Mouse (Mus musculus): ENCODE results near the gene Pde1b. TPM values are rescaled to one million over a fixed set of nuclear protein-coding genes. Genes with fewer than 3 reads are reported as not detected.

Gene Pde1b
- polyA plus RNA-seq, 1 experiment, result 62.5 TPM

- WGBS, result 92% methylated on average over 5 of the region's 5 CpGs
- TF ChIP-seq CTCF (IDR thresholded peaks at IDR 0.05; ENCODE audit: borderline replicate concordance, insufficient read depth, low read depth, low read length), result no peak
- TF ChIP-seq POLR2A (IDR thresholded peaks at IDR 0.05; ENCODE audit: borderline replicate concordance, insufficient read depth, low read length), result no peak
- DNase-seq, result no peak
- no peaks in the 10 kb centered on the region; the same call in 1 of the 2 replicates for H3K27me3 ChIP-seq (ENCODE audit: control insufficient read depth, insufficient read depth, low read length)
- H3K4me3 ChIP-seq (replicated peaks; ENCODE audit: insufficient read depth, low read depth, low read length), result no peak overlapping the region
- H3K27ac ChIP-seq (ENCODE audit: insufficient read depth, low read length), result no peak overlapping the region
- no peaks in the 10 kb centered on the region for H3K4me1 ChIP-seq (ENCODE audit: control insufficient read depth, insufficient read depth, low read length)
These were observed 29.1 kb upstream of the Pde1b start for GRCm38 (mm10) chr15:103473769-103474168.

DNA sequence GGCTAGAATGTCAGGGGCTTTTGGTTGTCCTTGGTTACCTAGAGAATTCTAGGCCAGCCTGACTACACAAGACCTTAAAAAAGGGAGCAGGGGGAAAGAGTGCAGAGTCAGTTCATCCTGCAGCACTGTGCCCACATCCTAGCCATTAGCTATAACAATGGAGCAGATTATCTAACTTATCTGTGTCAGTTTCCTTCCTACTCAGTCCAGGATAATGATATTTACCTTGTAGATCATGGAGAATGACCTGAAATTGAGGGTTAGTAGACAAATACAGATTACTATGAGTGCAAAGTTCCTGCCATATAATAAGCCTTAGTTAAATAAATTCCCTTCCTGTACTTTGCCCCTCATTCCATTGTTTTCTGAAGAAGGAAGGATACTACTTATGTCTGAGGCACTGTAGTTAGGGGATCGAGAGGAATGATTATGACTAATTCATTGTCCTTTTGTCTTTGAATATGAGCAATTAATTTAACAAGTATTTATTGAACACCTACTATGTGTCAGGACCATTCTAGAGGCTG, 23.7 kb upstream of the Pde1b start:
- Histone ChIP-seq H3K4me1 (ENCODE audit: control insufficient read depth, insufficient read depth, low read length) (no peaks in the 10 kb centered on the region), H3K27ac (ENCODE audit: insufficient read depth, low read length) (no peak overlapping the region), H3K4me3 (replicated peaks; ENCODE audit: insufficient read depth, low read depth, low read length) (no peak overlapping the region), H3K27me3 (ENCODE audit: control insufficient read depth, insufficient read depth, low read length) (no peaks in the 10 kb centered on the region; the same call in 1 of the 2 replicates)
- 86% methylated on average over 1 of the region's 1 CpGs for WGBS
- DNase-seq, result no peak
- TF ChIP-seq CTCF (IDR thresholded peaks at IDR 0.05; ENCODE audit: borderline replicate concordance, insufficient read depth, low read depth, low read length) (no peak), POLR2A (IDR thresholded peaks at IDR 0.05; ENCODE audit: borderline replicate concordance, insufficient read depth, low read length) (no peak)

GRCm38 (mm10) chr15:103480129-103480528, 22.7 kb upstream of the Pde1b start:
- H3K4me3 ChIP-seq (replicated peaks; ENCODE audit: insufficient read depth, low read depth, low read length), result no peak overlapping the region
- 92% methylated on average over 2 of the region's 2 CpGs for WGBS
- no peaks in the 10 kb centered on the region for H3K4me1 ChIP-seq (ENCODE audit: control insufficient read depth, insufficient read depth, low read length)
- no peak for DNase-seq
- TF ChIP-seq CTCF (IDR thresholded peaks at IDR 0.05; ENCODE audit: borderline replicate concordance, insufficient read depth, low read depth, low read length), result no peak
- no peak for TF ChIP-seq POLR2A (IDR thresholded peaks at IDR 0.05; ENCODE audit: borderline replicate concordance, insufficient read depth, low read length)
- no peak overlapping the region for H3K27ac ChIP-seq (ENCODE audit: insufficient read depth, low read length)
- H3K27me3 ChIP-seq (ENCODE audit: control insufficient read depth, insufficient read depth, low read length), result no peaks in the 10 kb centered on the region; the same call in 1 of the 2 replicates

GRCm38 (mm10) chr15:103482488-103482887, 20.3 kb upstream of the Pde1b start:
- DNase-seq, result no peak
- no peak overlapping the region for H3K27ac ChIP-seq (ENCODE audit: insufficient read depth, low read length)
- 9% methylated on average over 1 of the region's 1 CpGs for WGBS
- no peaks in the 10 kb centered on the region for H3K27me3 ChIP-seq (ENCODE audit: control insufficient read depth, insufficient read depth, low read length)
- H3K4me3 ChIP-seq (replicated peaks; ENCODE audit: insufficient read depth, low read depth, low read length), result no peak overlapping the region
- no peaks in the 10 kb centered on the region for H3K4me1 ChIP-seq (ENCODE audit: control insufficient read depth, insufficient read depth, low read length)
- TF ChIP-seq POLR2A (IDR thresholded peaks at IDR 0.05; ENCODE audit: borderline replicate concordance, insufficient read depth, low read length), result no peak
- no peak for TF ChIP-seq CTCF (IDR thresholded peaks at IDR 0.05; ENCODE audit: borderline replicate concordance, insufficient read depth, low read depth, low read length)

GRCm38 (mm10) chr15:103484490-103484889, 18.3 kb upstream of the Pde1b start:
- Histone ChIP-seq H3K4me1 (ENCODE audit: control insufficient read depth, insufficient read depth, low read length) (no peaks in the 10 kb centered on the region), H3K4me3 (replicated peaks; ENCODE audit: insufficient read depth, low read depth, low read length) (no peak overlapping the region), H3K27me3 (ENCODE audit: control insufficient read depth, insufficient read depth, low read length) (no peaks in the 10 kb centered on the region), H3K27ac (ENCODE audit: insufficient read depth, low read length) (no peak overlapping the region)
- no peak for DNase-seq
- TF ChIP-seq CTCF (IDR thresholded peaks at IDR 0.05; ENCODE audit: borderline replicate concordance, insufficient read depth, low read depth, low read length) (no peak), POLR2A (IDR thresholded peaks at IDR 0.05; ENCODE audit: borderline replicate concordance, insufficient read depth, low read length) (no peak)
- WGBS, result 72% methylated on average over 2 of the region's 2 CpGs

- no peak overlapping the region for H3K4me3 ChIP-seq (replicated peaks; ENCODE audit: insufficient read depth, low read depth, low read length)
- WGBS, result 55% methylated on average over 3 of the region's 3 CpGs
- TF ChIP-seq CTCF (IDR thresholded peaks at IDR 0.05; ENCODE audit: borderline replicate concordance, insufficient read depth, low read depth, low read length) (no peak), POLR2A (IDR thresholded peaks at IDR 0.05; ENCODE audit: borderline replicate concordance, insufficient read depth, low read length) (no peak)
- no peak overlapping the region for H3K27ac ChIP-seq (ENCODE audit: insufficient read depth, low read length)
- H3K4me1 ChIP-seq (ENCODE audit: control insufficient read depth, insufficient read depth, low read length), result no peaks in the 10 kb centered on the region
- no peaks in the 10 kb centered on the region for H3K27me3 ChIP-seq (ENCODE audit: control insufficient read depth, insufficient read depth, low read length)
- no peak for DNase-seq
These were observed 17.7 kb upstream of the Pde1b start for GRCm38 (mm10) chr15:103485106-103485505.

- DNase-seq, result no peak
- no peaks in the 10 kb centered on the region for H3K27me3 ChIP-seq (ENCODE audit: control insufficient read depth, insufficient read depth, low read length)
- no peak overlapping the region for H3K27ac ChIP-seq (ENCODE audit: insufficient read depth, low read length)
- 81% methylated on average over 1 of the region's 1 CpGs for WGBS
- no peak for TF ChIP-seq POLR2A (IDR thresholded peaks at IDR 0.05; ENCODE audit: borderline replicate concordance, insufficient read depth, low read length)
- no peak for TF ChIP-seq CTCF (IDR thresholded peaks at IDR 0.05; ENCODE audit: borderline replicate concordance, insufficient read depth, low read depth, low read length)
- no peaks in the 10 kb centered on the region for H3K4me1 ChIP-seq (ENCODE audit: control insufficient read depth, insufficient read depth, low read length)
- no peak overlapping the region for H3K4me3 ChIP-seq (replicated peaks; ENCODE audit: insufficient read depth, low read depth, low read length)
These were observed 16.2 kb upstream of the Pde1b start for GRCm38 (mm10) chr15:103486658-103487057.

- Histone ChIP-seq H3K27me3 (ENCODE audit: control insufficient read depth, insufficient read depth, low read length) (no peaks in the 10 kb centered on the region), H3K4me1 (ENCODE audit: control insufficient read depth, insufficient read depth, low read length) (no peaks in the 10 kb centered on the region), H3K27ac (ENCODE audit: insufficient read depth, low read length) (no peak overlapping the region), H3K4me3 (replicated peaks; ENCODE audit: insufficient read depth, low read depth, low read length) (no peak overlapping the region)
- WGBS, result 62% methylated on average over 4 of the region's 4 CpGs
- no peak for TF ChIP-seq CTCF (IDR thresholded peaks at IDR 0.05; ENCODE audit: borderline replicate concordance, insufficient read depth, low read depth, low read length)
- no peak for TF ChIP-seq POLR2A (IDR thresholded peaks at IDR 0.05; ENCODE audit: borderline replicate concordance, insufficient read depth, low read length)
- DNase-seq, result no peak
These were observed 14.5 kb upstream of the Pde1b start for GRCm38 (mm10) chr15:103488336-103488735.
